Mouse (Mus musculus) stomach, postnatal 0 days (tissue): ENCODE data around the gene Fxyd6. TPM values are rescaled to one million over a fixed set of nuclear protein-coding genes. Genes with fewer than 3 reads are reported as not detected.

Source experiments
- ATAC-seq: fragments of 200-750 bp; cut with Nextera tagmentation; 2 replicates; pipeline ENCODE4 v1.8.0; 2017; ENCODE audit not compliant: low FRiP score, low TSS enrichment
- DNase-seq: peaks from one replicate; pipeline ENCODE4 v3.0.0-alpha.2; 2016; ENCODE audit warnings: low spot score
- H3K27ac ChIP-seq: fragments of 300-500 bp; sonication (generic); replicated peaks from 2 replicates; pipeline ENCODE4 v1.5.1; 2014; ENCODE audit warnings: mild to moderate bottlenecking, control low read depth
- H3K27me3 ChIP-seq: fragments of 300-500 bp; sonication (generic); 2 replicates; pipeline ENCODE4 v1.6.1; 2014; ENCODE audit warnings: low read length; ENCODE audit not compliant: control insufficient read depth, insufficient read depth
- H3K36me3 ChIP-seq: fragments of 300-500 bp; sonication (generic); 2 replicates; pipeline ENCODE4 v1.6.1; 2014; ENCODE audit warnings: low read length, mixed read lengths; ENCODE audit not compliant: control insufficient read depth, insufficient read depth
- H3K4me1 ChIP-seq: fragments of 300-500 bp; sonication (generic); replicated peaks from 2 replicates; pipeline ENCODE4 v1.6.1; 2014; ENCODE audit warnings: antibody characterized with exemption; ENCODE audit not compliant: control insufficient read depth, insufficient read depth
- H3K4me2 ChIP-seq: fragments of 300-500 bp; sonication (generic); replicated peaks from 2 replicates; pipeline ENCODE4 v1.6.1; 2014; ENCODE audit warnings: low read depth, mild to moderate bottlenecking, control low read depth, moderate library complexity
- H3K4me3 ChIP-seq: fragments of 300-500 bp; sonication (generic); 2 replicates; pipeline ENCODE4 v1.5.1; 2014; ENCODE audit warnings: low read depth, low read length, control low read depth
- H3K9ac ChIP-seq: fragments of 300-500 bp; sonication (generic); 2 replicates; pipeline ENCODE4 v1.6.1; 2014; ENCODE audit warnings: mild to moderate bottlenecking, low read length, control low read depth, mixed read lengths
- H3K9me3 ChIP-seq: fragments of 300-500 bp; sonication (generic); 2 replicates; pipeline ENCODE4 v1.6.1; 2016; ENCODE audit warnings: low read length; ENCODE audit not compliant: control insufficient read depth
- CTCF ChIP-seq: IDR thresholded peaks from 2 replicates; pipeline ENCODE4 v1.5.1; 2016; ENCODE audit warnings: antibody characterized with exemption, low read depth, mild to moderate bottlenecking, moderate library complexity
- EP300 ChIP-seq: optimal IDR thresholded peaks from 2 replicates; pipeline ENCODE3; 2016; ENCODE audit warnings: antibody characterized with exemption
- WGBS: fragments of 180-500 bp; shearing (Covaris S2); extraction: QIAGEN DNeasy Blood & Tissue Kit; methylation state at CpG from one replicate; pipeline ENCODE4 v1.1.7; 2014; 5-methylcytosine and 5-hydroxymethylcytosine counted together
- polyA plus RNA-seq: library from polyadenylated mRNA; unstranded; fragments of >200 nt; fragmentation: Nextera tagmentation; extraction: Ambion mirVana; gene quantifications from 2 replicates; pipeline ENCODE4 v1.2.1, GENCODE M21; 2015

Gene Fxyd6
- polyA plus RNA-seq, 1 experiment from 2014 or later, result 66.9 TPM

DNA sequence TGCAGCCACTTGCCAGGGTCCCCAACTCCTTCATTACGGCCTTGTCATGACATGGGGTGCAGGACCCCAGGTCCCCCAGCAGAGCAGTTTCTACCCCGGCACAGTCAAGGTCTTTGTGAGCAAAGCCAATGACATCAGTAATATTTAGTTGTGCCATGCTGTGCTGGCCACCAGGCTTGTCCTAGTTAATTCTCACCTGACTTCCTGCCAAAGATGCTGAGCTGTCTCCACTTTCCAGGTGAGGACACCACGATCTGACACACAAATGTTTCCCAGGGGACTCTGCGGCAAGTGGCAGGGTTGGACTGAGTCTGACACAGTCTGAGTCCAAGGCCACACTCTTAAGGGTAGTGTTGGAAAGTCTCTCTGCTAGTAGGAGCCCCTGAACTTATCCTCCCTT lies 56.5 kb downstream of the Fxyd6 start, which contains the start of gene Dscaml1:
Dscaml1 (plus strand) TSS at position 173 of the 400 bp plus-strand sequence.
- WGBS, result 79% methylated on average over 4 of the region's 4 CpGs
- DNase-seq, result no peak
- no peaks in the 10 kb centered on the region for H3K9me3 ChIP-seq
- no peak for TF ChIP-seq EP300
- no peak for TF ChIP-seq CTCF
- H3K27ac ChIP-seq, result no peak within 1 kb of the TSS
- H3K4me3 ChIP-seq, result no peak within 1 kb of the TSS
- H3K27me3 ChIP-seq, result peaks cover 15% of the 10 kb centered on the region; the same call in 1 of the 2 replicates
- H3K4me1 ChIP-seq, result no peaks in the 10 kb centered on the region
- no peak within 1 kb of the TSS for H3K4me2 ChIP-seq
- ATAC-seq, result no peak
- no peaks in the 10 kb centered on the region for H3K36me3 ChIP-seq
- no peak within 1 kb of the TSS for H3K9ac ChIP-seq

DNA sequence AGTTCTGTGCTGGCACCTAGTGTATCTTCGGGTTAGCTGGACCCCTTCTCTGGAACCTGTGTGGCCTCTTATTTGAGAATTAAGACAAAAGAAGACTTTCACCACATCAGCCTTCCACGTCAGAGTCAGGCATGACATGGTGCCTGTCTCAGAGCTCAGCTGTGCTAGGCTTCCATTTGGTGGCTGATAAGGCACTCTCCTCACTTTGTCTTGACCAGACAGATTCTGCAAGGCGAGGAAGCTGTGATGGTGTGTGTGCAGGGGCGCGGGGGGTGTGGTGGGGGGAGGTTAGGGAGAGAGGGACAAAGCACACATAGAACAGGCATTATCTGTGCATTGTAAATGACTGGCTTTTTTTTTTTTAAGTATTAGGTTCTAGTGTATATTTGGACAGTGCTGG lies 59.4 kb downstream of the Fxyd6 start:
- TF ChIP-seq CTCF (no peak), EP300 (no peak)
- H3K27me3 ChIP-seq, result peaks cover 22% of the 10 kb centered on the region

DNA sequence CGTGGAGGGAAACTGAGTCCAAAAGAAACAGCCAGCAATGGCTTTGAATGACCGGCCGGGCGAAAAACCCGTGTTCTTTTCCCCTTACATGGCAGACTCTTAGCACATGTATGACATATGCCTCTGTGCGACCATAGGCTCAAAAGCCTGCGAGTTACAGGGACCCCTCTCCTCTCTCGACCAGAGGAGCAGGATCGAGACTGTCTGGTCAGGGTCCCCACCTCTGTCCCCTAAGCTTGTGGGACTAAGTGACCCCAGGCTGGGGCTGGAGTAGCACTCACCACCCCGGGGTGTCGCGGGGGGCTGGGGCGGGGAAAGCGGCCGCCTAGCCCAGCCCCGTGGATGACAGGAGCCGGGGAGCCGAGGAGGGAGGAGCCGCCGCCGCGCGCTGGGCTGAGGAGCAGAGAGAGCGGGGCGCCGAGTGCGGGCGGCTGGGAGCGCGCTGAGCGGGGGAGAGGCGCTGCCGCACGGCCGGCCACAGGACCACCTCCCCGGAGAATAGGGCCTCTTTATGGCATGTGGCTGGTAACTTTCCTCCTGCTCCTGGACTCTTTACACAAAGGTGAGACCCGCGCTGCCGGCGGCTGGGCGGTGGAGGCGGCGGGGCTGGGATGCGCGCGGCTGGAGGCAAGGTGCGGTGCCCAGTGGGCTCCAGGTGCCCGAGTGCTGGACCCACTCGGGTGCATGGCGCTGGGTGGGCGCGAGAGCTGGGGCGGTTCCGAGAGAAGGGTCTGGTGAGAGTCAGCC lies 60.1 kb downstream of the Fxyd6 start:
- no peaks in the 10 kb centered on the region for H3K9me3 ChIP-seq
- peak overlapping the region; percentile 31 for H3K4me3 ChIP-seq
- H3K36me3 ChIP-seq, result no peaks in the 10 kb centered on the region
- ATAC-seq, result peak; percentile 39; the same call in 1 of the 2 replicates
- peaks cover 22% of the 10 kb centered on the region for H3K27me3 ChIP-seq
- TF ChIP-seq CTCF, result no peak
- peak overlapping the region; percentile 52 for H3K4me2 ChIP-seq
- H3K4me1 ChIP-seq, result no peaks in the 10 kb centered on the region
- 2% methylated on average over 44 of the region's 54 CpGs for WGBS
- no peak overlapping the region for H3K9ac ChIP-seq
- no peak overlapping the region for H3K27ac ChIP-seq
- peak; percentile 30 for DNase-seq

More for the DNA sequence above, 59.4 kb downstream of the Fxyd6 start:
- Histone ChIP-seq H3K36me3 (no peaks in the 10 kb centered on the region), H3K27ac (no peak overlapping the region), H3K4me3 (no peak overlapping the region), H3K4me2 (no peak overlapping the region), H3K9me3 (no peaks in the 10 kb centered on the region), H3K9ac (no peak overlapping the region), H3K4me1 (no peaks in the 10 kb centered on the region)
- DNase-seq, result no peak
- 16% methylated on average over 5 of the region's 5 CpGs for WGBS
- no peak for ATAC-seq

DNA sequence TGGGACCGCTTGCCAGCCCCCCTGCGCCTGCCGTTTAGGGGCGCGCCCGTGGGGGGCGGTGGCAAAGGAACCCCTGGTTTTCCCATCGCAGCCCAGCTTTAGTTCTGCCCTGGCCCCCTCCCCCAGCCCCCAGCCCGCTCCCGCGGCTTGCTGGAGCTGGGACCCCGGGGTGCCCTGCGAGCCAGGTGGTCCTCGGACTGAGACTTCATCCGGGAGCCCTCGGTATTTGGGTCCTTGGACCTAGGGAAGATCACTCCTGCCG lies 60.6 kb downstream of the Fxyd6 start:
- Histone ChIP-seq H3K4me3 (peak overlapping the region; percentile 31), H3K4me2 (peak overlapping the region; percentile 52), H3K27me3 (peaks cover 22% of the 10 kb centered on the region), H3K36me3 (no peaks in the 10 kb centered on the region), H3K9me3 (no peaks in the 10 kb centered on the region), H3K9ac (no peak overlapping the region), H3K27ac (no peak overlapping the region), H3K4me1 (no peaks in the 10 kb centered on the region)
- WGBS, result 3% methylated on average over 9 of the region's 17 CpGs
- TF ChIP-seq CTCF (no peak), EP300 (no peak)
- no peak for ATAC-seq
- DNase-seq, result no peak

DNA sequence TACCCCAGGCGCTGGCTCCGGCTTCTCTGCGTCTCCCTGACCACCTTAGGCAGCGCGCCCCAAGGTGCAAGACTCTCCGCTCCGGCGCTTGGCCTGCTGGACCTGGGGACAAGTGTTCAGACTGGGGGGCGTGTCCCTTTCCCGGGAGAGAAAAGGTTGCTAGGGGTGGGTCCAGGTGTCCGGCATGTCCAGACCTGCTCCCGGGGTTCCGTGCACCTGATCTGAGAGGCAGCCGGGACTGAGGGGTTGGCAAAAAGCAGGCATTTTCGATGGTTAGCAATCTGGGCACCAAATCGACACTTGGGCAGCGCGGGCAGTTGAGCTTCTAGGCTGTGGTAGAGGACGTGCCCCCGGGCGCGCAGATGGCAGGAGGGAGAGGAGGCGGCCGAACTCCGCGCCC lies 61.2 kb downstream of the Fxyd6 start:
- peak overlapping the region; percentile 31 for H3K4me3 ChIP-seq
- no peaks in the 10 kb centered on the region for H3K36me3 ChIP-seq
- H3K27ac ChIP-seq, result no peak overlapping the region
- peaks cover 22% of the 10 kb centered on the region for H3K27me3 ChIP-seq
- DNase-seq (no peak), ATAC-seq (no peak)
- WGBS, result 3% methylated on average over 26 of the region's 26 CpGs
- H3K4me2 ChIP-seq, result peak overlapping the region; percentile 52
- no peak for TF ChIP-seq CTCF
- TF ChIP-seq EP300, result no peak
- H3K4me1 ChIP-seq, result no peaks in the 10 kb centered on the region
- H3K9me3 ChIP-seq, result no peaks in the 10 kb centered on the region
- no peak overlapping the region for H3K9ac ChIP-seq

DNA sequence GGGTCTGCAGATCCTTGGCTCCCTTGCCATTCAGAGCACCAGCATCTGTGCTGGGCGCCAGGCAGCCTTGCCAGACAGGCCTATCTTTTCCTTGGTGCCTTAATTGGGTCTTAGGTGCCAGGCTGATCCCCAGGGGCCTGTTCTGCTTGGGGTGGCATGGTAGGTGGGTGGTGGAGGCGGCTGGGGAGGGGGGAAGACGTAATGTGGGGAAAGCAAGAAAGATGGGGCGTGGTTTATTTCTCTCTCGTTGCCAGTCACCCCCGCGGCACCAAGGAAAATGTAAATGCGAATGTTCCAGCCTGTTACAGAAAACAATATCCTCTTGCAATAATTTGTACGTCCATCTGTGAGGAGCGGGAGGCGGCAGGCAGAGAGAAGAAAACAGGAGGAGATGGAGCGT lies 62.7 kb downstream of the Fxyd6 start:
- Histone ChIP-seq H3K36me3 (no peaks in the 10 kb centered on the region), H3K4me2 (no peak overlapping the region), H3K9ac (no peak overlapping the region), H3K27ac (no peak overlapping the region), H3K4me3 (no peak overlapping the region), H3K9me3 (no peaks in the 10 kb centered on the region), H3K4me1 (no peaks in the 10 kb centered on the region), H3K27me3 (peaks cover 22% of the 10 kb centered on the region)
- no peak for DNase-seq
- WGBS, result 78% methylated on average over 12 of the region's 12 CpGs
- TF ChIP-seq CTCF (no peak), EP300 (no peak)
- no peak for ATAC-seq
